Mouse (Mus musculus): Measurements from ENCODE around the gene Ankrd44.
A peak's percentile ranks its signal among the peaks of the same experiment; 100 is the strongest.

Ankrd44 gene

GRCm38 (mm10) chr1:54922707-54923106 is 3.5 kb downstream of the Ankrd44 start:
- DNase-seq (ENCODE audit: low read depth) = no peak

- DNase-seq (ENCODE audit: low read depth) = no peak
These were observed 4.1 kb downstream of the Ankrd44 start for GRCm38 (mm10) chr1:54922025-54922574.

GRCm38 (mm10) chr1:54920132-54920531 is 6.1 kb downstream of the Ankrd44 start:
- no peak for DNase-seq (ENCODE audit: low read depth)

DNA sequence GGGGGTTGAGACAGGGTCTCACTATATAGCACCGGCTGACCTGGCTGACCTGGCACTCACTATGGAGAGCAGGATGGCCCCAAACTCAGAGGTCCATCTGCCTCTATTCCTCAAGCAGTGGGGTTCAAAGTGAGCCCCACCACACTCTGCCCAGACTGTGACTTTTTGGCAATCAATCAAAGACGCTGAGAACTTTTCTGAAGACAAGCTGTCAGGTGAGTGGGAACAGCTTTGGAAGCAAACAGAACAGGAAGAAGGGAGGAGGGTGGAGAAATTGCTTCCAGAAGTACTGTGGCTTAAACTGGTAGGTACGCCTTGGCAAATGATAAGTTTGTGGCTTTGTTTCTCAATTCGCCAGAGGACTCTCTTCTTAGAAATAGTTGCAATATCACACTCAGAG is 9.7 kb downstream of the Ankrd44 start:
- no peak for DNase-seq (ENCODE audit: low read depth)

DNA sequence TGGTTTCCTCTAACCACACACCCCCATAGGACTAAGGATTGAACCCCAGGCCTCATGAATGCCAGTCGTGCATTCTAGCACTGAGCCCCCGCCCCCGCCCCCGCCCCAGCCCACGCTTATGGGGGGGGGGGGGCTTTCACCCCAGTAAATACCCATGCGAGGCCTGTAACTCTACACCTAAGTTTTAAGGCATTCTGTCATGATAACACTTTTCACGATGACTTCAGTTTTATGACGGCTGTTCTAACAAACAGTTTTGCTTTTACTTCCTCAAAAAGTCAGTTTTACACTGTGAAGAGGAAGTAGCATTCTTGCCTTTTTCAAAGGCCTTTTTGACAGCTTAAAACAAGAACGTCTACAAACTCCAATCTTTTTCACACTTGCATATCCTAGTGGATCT is 11.8 kb downstream of the Ankrd44 start:
- no peak for DNase-seq (ENCODE audit: low read depth)

DNA sequence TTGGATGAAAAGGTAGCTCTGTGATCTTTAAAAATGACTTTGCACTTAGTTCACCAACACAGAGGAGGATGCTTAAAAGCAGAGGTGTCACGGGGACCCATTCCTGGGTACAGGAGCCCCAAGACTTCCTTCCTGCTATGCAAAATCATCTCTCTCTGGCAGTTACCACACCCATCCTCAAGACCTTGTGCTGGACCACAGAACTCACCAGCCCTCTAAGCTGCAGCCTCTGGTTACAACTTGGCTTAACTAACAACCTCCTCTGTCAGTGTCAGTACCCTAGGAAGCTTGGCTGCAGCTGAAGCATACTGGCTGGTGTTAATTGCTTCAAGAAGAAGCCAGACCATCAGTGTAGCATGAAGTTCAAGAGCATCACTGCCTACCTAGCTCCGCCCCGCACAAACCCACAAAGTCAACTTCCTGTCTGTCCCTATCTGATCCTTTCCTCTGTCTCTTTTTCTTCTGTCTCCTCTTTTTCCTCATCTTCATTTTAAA is 12.8 kb downstream of the Ankrd44 start:
- DNase-seq (ENCODE audit: low read depth) = no peak

DNA sequence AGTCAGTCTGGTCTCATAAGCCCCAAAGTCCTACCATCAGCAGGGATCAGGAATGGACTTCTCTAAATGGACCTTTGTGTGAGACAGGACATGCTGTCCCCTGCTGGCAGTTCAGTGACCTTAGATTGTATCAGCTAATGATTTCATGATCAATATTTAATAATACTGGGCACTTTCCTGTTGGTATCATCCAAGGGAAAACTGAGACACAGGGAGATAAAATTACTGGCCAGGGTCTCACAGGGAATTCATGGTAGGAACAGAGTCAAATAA is 13.2 kb downstream of the Ankrd44 start:
- no peak for DNase-seq (ENCODE audit: low read depth)

GRCm38 (mm10) chr1:54912290-54913062 is 13.7 kb downstream of the Ankrd44 start:
- no peak for DNase-seq (ENCODE audit: low read depth)

DNA sequence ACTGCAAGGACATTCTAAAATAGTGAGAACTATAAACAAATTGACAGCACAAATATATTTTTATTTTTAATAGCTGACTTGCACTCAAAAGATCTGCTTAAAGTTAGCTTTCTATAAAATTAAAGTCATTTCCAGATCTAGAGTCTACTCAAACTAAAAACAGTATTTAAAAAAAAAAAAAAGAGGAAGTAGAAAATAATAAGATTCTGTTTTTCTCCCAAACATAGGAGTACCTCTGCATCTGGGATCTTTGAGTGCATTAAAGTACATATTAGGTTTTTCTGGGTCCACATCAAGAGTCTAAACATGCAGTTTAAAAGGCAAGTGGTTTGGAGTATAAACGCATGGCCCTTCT is 15.0 kb downstream of the Ankrd44 start:
- no peak for DNase-seq (ENCODE audit: low read depth)

DNA sequence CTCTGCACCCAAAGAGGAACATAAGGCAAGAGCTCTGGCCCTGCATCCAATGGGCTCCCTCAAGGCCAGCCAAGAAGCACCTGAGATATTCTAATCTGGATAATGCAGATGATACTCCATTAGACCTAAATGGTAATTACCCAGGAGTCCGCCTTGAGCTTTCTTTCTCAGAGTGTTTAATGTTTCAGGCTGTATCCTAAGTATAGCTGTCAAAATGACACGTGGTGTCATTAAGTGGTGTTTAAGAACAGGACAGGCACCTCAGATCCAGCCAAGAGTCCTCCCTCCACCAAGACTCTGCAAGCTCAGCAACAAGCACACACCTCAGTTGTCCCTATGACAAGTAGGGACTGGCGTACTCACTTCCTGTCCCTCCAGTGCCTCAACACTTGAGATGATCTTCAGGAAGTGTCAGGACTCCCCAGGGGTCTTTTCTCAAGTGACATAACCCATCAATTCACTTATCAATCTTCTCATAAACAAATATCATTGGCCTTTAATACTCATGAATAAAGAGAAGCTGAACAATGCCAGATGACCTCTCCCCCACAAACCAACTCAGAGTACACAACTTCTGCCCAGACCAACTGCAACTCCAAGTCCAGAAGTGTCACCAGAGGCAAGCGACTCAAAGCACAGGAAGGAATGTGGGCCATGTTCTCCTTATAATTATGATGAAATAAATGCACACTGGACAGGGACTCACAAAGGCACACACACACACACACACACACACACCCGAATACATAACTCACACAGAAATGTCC is 15.5 kb downstream of the Ankrd44 start:
- DNase-seq (ENCODE audit: low read depth) = no peak

- no peak for DNase-seq (ENCODE audit: low read depth)
These were observed 17.4 kb downstream of the Ankrd44 start for GRCm38 (mm10) chr1:54908786-54909185.

GRCm38 (mm10) chr1:54907066-54907639 is 19.0 kb downstream of the Ankrd44 start:
- DNase-seq (ENCODE audit: low read depth) = no peak

DNA sequence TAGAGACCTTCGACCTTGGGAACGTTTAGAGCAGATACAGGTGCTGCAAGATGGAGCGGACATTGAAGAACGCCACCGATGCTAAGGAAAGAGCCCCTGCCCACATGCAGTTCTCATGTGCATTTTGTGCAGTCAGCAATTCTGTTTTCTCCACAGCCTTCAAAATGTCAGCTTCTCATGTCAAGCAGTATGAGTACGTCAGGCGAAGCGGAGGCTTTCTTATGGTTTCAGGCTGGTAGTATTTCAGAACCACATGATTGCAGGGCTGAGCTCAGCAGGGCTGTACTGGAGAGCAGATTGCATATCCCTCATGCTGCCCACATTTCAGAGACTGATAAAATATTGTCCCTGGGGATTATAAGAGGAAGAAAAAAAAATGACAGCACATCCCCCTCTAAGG is 19.9 kb downstream of the Ankrd44 start:
- no peak for DNase-seq (ENCODE audit: low read depth)

GRCm38 (mm10) chr1:54905632-54906031 is 20.6 kb downstream of the Ankrd44 start:
- DNase-seq (ENCODE audit: low read depth) = no peak

DNA sequence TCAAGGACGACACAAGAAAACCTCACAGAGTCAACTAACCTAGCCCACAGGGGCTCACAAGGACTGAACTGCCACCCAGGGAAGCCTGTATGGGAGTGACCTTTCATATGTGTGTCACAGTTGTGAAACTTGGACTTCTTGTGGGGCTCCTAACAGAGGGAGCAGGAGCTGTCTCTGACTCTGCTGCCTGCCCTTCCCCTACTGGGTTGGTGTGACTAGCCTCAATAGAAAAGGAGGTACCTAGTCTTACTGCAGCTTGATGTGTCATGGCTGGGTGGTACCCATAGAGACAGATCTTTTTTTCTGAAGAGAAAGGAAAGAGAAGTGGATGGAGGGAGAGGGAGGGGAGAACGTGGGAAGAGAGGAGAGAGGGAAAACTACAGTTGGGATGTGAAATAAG is 22.0 kb downstream of the Ankrd44 start:
- no peak for DNase-seq (ENCODE audit: low read depth)

DNA sequence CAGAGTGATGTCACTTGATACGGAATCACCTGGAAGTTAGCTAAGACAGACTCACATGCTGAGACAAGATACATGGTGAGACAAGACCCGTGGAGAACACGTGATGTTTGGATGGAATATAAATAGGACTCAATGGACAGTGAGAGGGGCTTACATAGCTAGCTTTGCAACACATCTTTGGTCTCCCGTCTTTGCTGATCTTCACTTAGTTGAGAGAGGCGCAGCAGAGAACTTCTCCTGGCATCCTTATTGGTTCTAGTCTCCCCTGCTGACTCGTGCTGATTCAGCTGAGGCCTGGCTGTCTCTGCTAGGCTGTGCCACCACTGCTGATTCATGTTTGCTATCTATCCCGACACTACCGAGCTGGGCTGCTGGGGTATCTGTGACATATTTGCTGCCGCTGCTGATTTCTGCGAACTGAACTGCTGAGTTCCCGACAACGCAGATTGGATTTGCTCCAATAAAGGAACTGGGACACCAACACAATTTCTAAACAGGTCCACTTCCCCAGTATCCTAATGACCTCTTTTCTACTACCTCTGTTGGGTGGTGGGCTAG is 23.4 kb downstream of the Ankrd44 start:
- no peak for DNase-seq (ENCODE audit: low read depth)

- DNase-seq (ENCODE audit: low read depth) = peak; percentile 47
These were observed 25.1 kb downstream of the Ankrd44 start for GRCm38 (mm10) chr1:54901084-54901483.

DNA sequence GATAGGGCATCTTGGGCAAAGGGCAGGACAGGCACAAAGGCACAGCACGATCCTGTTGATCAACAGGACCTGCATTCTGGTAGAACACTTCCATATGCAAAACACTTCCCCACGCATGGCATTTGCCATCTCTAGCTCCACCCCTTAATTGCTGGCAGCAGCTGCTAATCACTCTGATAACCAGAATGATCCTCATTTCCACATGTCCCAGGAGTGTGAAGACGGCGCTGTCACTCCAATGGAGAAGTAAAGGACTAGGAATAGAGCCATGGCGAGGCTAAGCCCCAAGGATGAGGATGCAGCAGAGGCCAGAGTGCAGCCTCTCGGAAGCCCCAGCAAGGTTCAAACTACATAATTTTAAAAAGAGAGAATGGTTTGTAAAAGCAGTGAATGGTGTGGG is 26.9 kb downstream of the Ankrd44 start:
- no peak for DNase-seq (ENCODE audit: low read depth)

- no peak for DNase-seq (ENCODE audit: low read depth)
These were observed 27.5 kb downstream of the Ankrd44 start for GRCm38 (mm10) chr1:54898656-54899084.

DNA sequence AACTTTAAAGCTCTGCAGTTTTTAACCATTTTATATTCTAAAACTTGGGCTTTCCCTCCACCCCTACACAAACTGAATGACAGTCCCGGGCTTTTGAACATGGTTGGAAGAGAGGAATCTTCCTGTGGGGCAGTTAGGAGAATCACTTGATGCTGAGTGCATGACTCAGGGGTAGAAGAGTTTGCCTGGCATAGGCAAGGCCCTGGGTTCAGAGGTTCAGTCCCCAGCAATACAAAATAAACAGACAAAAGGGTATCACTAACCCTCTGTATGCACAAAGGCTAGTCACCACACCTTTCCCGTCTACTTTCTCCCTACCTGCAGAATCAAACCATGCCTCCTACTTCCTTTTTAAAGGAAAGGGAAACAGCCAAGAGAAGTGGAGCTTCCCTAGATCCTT is 28.5 kb downstream of the Ankrd44 start:
- no peak for DNase-seq (ENCODE audit: low read depth)

- DNase-seq (ENCODE audit: low read depth) = no peak
These were observed 29.8 kb downstream of the Ankrd44 start for GRCm38 (mm10) chr1:54896109-54897085.
